13 mouse cellular contexts compared by ENCODE assay signal in the genomic region with DNA sequence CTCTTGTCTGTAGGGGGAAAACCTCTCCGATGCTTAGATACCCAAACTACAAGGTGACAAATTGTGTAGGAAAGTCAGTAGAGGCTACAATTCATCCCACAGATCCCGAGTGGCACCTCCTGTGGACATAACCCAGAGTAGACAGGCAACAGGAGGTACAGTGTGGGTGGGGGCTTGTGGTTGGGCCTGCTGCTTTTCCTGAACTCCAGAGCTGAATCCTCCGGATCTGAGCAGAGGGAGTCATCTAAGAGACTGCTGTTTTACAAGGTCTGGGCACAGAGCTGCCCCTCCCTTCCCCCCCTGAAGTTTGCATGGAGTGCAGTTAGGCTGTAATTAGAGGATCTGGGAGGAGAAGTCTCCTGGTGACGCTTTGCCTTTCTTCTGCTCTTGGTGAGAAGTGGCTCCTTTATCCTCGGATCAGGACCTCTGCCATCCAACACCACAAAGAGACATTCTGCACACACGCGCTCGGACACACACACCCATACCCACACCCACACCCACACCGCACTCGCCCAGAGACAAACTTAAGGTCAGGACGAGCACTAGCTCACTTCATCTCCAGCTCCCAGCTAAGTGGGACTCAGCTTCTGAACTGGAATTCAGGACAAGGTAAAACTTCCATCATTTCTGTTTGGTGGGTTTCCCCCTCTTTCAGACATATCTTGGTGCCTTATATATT. TPM values are rescaled to one million over a fixed set of nuclear protein-coding genes. Genes with fewer than 3 reads are reported as not detected.
DNase-seq lines count a peak whose midpoint lies in the region; ATAC-seq and TF ChIP-seq lines count a peak whose summit lies in the region.
"Had no signal": no experiment of that assay in that cellular context is flagged by ENCODE, and none has a peak within 500 bp of the region (broad histone marks: within the 10 kb centered on the region; RNA-seq: fewer than 3 reads in every experiment).

No protein-coding gene starts in this region.

- peak; percentile 65; the same call in 1 of the 2 replicates for ATAC-seq in heart, embryonic 11.5 days (replicated peaks; ENCODE audit: insufficient number of reproducible peaks, low FRiP score, low TSS enrichment)
- 0 out of 2 replicates have a peak, but pooled peaks have one; percentile 30 for ATAC-seq in liver, embryonic 12.5 days
- peak; percentile 51 for ATAC-seq in embryonic facial prominence, embryonic 11.5 days (replicated peaks; ENCODE audit: insufficient number of reproducible peaks, low FRiP score, low TSS enrichment, low read depth)
- ATAC-seq: inflammation-experienced regulatory T-cells, adult 6 months had no signal

- no peak overlapping the region for H3ac ChIP-seq in myocyte (ENCODE audit: control insufficient read depth, insufficient read length)

- intact Hi-C loops in heart, postnatal 10 days (cut with DNase I) = no loop called here

- H3K36me3 ChIP-seq in heart, embryonic 11.5 days (ENCODE audit: control insufficient read depth, insufficient read depth, low read length) = no peaks in the 10 kb centered on the region
- H3K36me3 ChIP-seq in liver, embryonic 12.5 days = no peaks in the 10 kb centered on the region
- no peaks in the 10 kb centered on the region for H3K36me3 ChIP-seq in embryonic facial prominence, embryonic 11.5 days (replicated peaks; ENCODE audit: control insufficient read depth, insufficient read depth, low read depth, low read length)
- no peaks in the 10 kb centered on the region for H3K36me3 ChIP-seq in myocyte (ENCODE audit: control insufficient read depth, insufficient read depth)
- H3K36me3 ChIP-seq: liver, embryonic 15.5 days; stomach, embryonic 15.5 days had no signal

- no peaks in the 10 kb centered on the region for H3K4me1 ChIP-seq in heart, embryonic 11.5 days (ENCODE audit: control insufficient read depth, insufficient read depth, low read length)
- peaks cover 12% of the 10 kb centered on the region; the same call in 1 of the 2 replicates for H3K4me1 ChIP-seq in liver, embryonic 12.5 days
- no peaks in the 10 kb centered on the region for H3K4me1 ChIP-seq in embryonic facial prominence, embryonic 11.5 days (ENCODE audit: control insufficient read depth, insufficient read depth, low read length)
- H3K4me1 ChIP-seq: liver, embryonic 15.5 days; stomach, embryonic 15.5 days had no signal

- no peaks in the 10 kb centered on the region for H3K9me3 ChIP-seq in heart, embryonic 11.5 days (replicated peaks; ENCODE audit: control insufficient read depth, low read length)
- no peaks in the 10 kb centered on the region for H3K9me3 ChIP-seq in liver, embryonic 12.5 days (replicated peaks)
- H3K9me3 ChIP-seq in embryonic facial prominence, embryonic 11.5 days (replicated peaks; ENCODE audit: control insufficient read depth, low read length) = no peaks in the 10 kb centered on the region
- H3K9me3 ChIP-seq: liver, embryonic 15.5 days; stomach, embryonic 15.5 days had no signal

- TF ChIP-seq POLR2A in myocyte (IDR thresholded peaks at IDR 0.05; ENCODE audit: insufficient read length, low read depth) = no peak

- H3K4me2 ChIP-seq in heart, embryonic 11.5 days = peak overlapping the region; percentile 92
- H3K4me2 ChIP-seq in liver, embryonic 12.5 days = peak overlapping the region; percentile 67
- peak overlapping the region; percentile 23 for H3K4me2 ChIP-seq in embryonic facial prominence, embryonic 11.5 days (ENCODE audit: low read depth, low read length)
- H3K4me2 ChIP-seq in myocyte (ENCODE audit: low read depth) = peak overlapping the region; percentile 24

- 8% methylated on average over 11 of the region's 11 CpGs for WGBS in heart, embryonic 11.5 days (ENCODE audit: insufficient replicate concordance)
- WGBS in liver, embryonic 12.5 days (ENCODE audit: insufficient replicate concordance) = 9% methylated on average over 11 of the region's 11 CpGs
- WGBS in embryonic facial prominence, embryonic 11.5 days = 9% methylated on average over 11 of the region's 11 CpGs

- peak overlapping the region; percentile 64 for H3K4me3 ChIP-seq in heart, embryonic 11.5 days (ENCODE audit: low read depth, low read length)
- no peak overlapping the region for H3K4me3 ChIP-seq in liver, embryonic 12.5 days
- H3K4me3 ChIP-seq in embryonic facial prominence, embryonic 11.5 days (ENCODE audit: low read depth, low read length) = no peak overlapping the region
- peak overlapping the region; percentile 22 for H3K4me3 ChIP-seq in myocyte

- no peaks in the 10 kb centered on the region for H3K79me2 ChIP-seq in myocyte (ENCODE audit: control insufficient read depth, insufficient read depth)

- H3K9ac ChIP-seq in heart, embryonic 11.5 days (ENCODE audit: low read depth, low read length) = peak overlapping the region; percentile 63
- H3K9ac ChIP-seq in liver, embryonic 12.5 days = no peak overlapping the region
- peak overlapping the region; percentile 25 for H3K9ac ChIP-seq in embryonic facial prominence, embryonic 11.5 days (replicated peaks; ENCODE audit: low read length)
- H3K9ac ChIP-seq: liver, embryonic 15.5 days; stomach, embryonic 15.5 days had no signal

- no peaks in the 10 kb centered on the region for H3K27me3 ChIP-seq in heart, embryonic 11.5 days (ENCODE audit: control insufficient read depth, insufficient read depth, low read length)
- H3K27me3 ChIP-seq in liver, embryonic 12.5 days (replicated peaks) = peaks cover 19% of the 10 kb centered on the region
- H3K27me3 ChIP-seq in embryonic facial prominence, embryonic 11.5 days (ENCODE audit: control insufficient read depth, insufficient read depth, low read length) = no peaks in the 10 kb centered on the region
- no peaks in the 10 kb centered on the region for H3K27me3 ChIP-seq in myocyte (ENCODE audit: control insufficient read depth, insufficient read depth, insufficient read length)
- H3K27me3 ChIP-seq: stomach, embryonic 15.5 days had no signal

- peak overlapping the region; percentile 70 for H3K27ac ChIP-seq in heart, embryonic 11.5 days (ENCODE audit: low read depth, low read length)
- H3K27ac ChIP-seq in liver, embryonic 12.5 days = no peak overlapping the region
- H3K27ac ChIP-seq in embryonic facial prominence, embryonic 11.5 days (replicated peaks; ENCODE audit: low read depth, low read length) = peak overlapping the region; percentile 65; the same call in 1 of the 2 replicates
- H3K27ac ChIP-seq: liver, embryonic 15.5 days; stomach, embryonic 15.5 days had no signal

- DNase-seq in heart, postnatal 10 days = no peak
- DNase-seq in liver = no peak
- DNase-seq in embryonic facial prominence, embryonic 11.5 days (ENCODE audit: low spot score) = peak; percentile 61
- DNase-seq in adrenal gland, postnatal 10 days = no peak
- DNase-seq in gastrocnemius, postnatal 10 days = no peak
- DNase-seq: cerebellum, adult 11-12 months had no signal

TF ChIP-seq in myocyte, 11 proteins besides CTCF, POLR2A, EP300 and RAD21:
- TF ChIP-seq REST (IDR thresholded peaks at IDR 0.05; ENCODE audit: insufficient read depth, insufficient read length) (no peak), CEBPB (IDR thresholded peaks at IDR 0.05; ENCODE audit: insufficient read depth, poor library complexity, severe bottlenecking) (no peak), MYOG (IDR thresholded peaks at IDR 0.05; ENCODE audit: control insufficient read depth in 1 of 3, insufficient read depth in 1 of 3, insufficient read length in 2 of 3, low read depth in 2 of 3) (no peak), E2F4 (IDR thresholded peaks at IDR 0.05; ENCODE audit: insufficient read depth) (no peak), MAX (IDR thresholded peaks at IDR 0.05; ENCODE audit: low read depth) (no peak), POLR2AphosphoS2 (IDR thresholded peaks at IDR 0.05; ENCODE audit: insufficient read length, low read depth) (no peak), TCF3 (IDR thresholded peaks at IDR 0.05; ENCODE audit: insufficient read length, low read depth) (no peak)

RNA-seq across cellular contexts. Expression of a gene that starts 0.8 kb away (rescaled TPM):
- 62.0 and 86.9 TPM in 2 replicates for polyA plus RNA-seq in heart, embryonic 11.5 days (2014; fragmentation: Nextera tagmentation; extraction: Ambion mirVana)
- 1 to 10 TPM in 1 of 2 experiments, under 1 TPM in 1; 0.74 to 1.2 TPM for total RNA-seq in heart, postnatal 10 days (2021)
- polyA plus RNA-seq in liver, embryonic 12.5 days (2016; fragmentation: Nextera tagmentation; extraction: Ambion mirVana) = 0.77 and 1.2 TPM in 2 replicates
- 9.5 and 11.8 TPM in 2 replicates for polyA plus RNA-seq in embryonic facial prominence, embryonic 11.5 days (2014; fragmentation: Nextera tagmentation; extraction: Ambion mirVana)
- polyA plus RNA-seq in myocyte (2012; fragmentation: generic; extraction: Trizol) = 0.01 TPM
- total RNA-seq in adrenal gland, postnatal 10 days (2021) = 1 to 10 TPM; 4.0 to 4.6 TPM
- 1 to 10 TPM in 1 of 2 experiments, under 1 TPM in 1; 0.92 to 2.3 TPM for total RNA-seq in gastrocnemius, postnatal 10 days (2021)
- polyA plus RNA-seq: activated CD4-positive, CD25-positive, alpha-beta regulatory T cell, adult 4 months had no signal

Comparison
In these comparisons a context has a peak if more than half of its experiments do, and no peak if none do; other contexts are left out.
1. H3K4me2 ChIP-seq: peak in every context shown above with its lines; median percentile 92 in heart, embryonic 11.5 days; 67 in liver, embryonic 12.5 days; 24 in myocyte; 23 in embryonic facial prominence, embryonic 11.5 days.
2. H3K4me3 ChIP-seq: peak in heart, embryonic 11.5 days (single experiment) and myocyte (single experiment); none in liver, embryonic 12.5 days (single experiment) and embryonic facial prominence, embryonic 11.5 days (single experiment).
3. Peak in every context shown above with its lines, with median percentiles within 50 percentile points of each other: ATAC-seq.